Mouse (Mus musculus) stomach, embryonic 16.5 days (tissue): Measurements from ENCODE around the gene Amer1. TPM values are rescaled to one million over a fixed set of nuclear protein-coding genes. Genes with fewer than 3 reads are reported as not detected.

Experiments
- ATAC-seq: fragments of 200-750 bp; cut with Nextera tagmentation; 2 replicates; pipeline ENCODE4 v1.8.0; 2017; ENCODE audit warnings: moderate number of reproducible peaks, moderate TSS enrichment; ENCODE audit not compliant: insufficient read depth, low FRiP score
- H3K27ac ChIP-seq: fragments of 300-500 bp; sonication (generic); 2 replicates; pipeline ENCODE4 v1.5.1; 2014; ENCODE audit warnings: low read length
- H3K27me3 ChIP-seq: fragments of 300-500 bp; sonication (generic); 2 replicates; pipeline ENCODE4 v1.6.1; 2014; ENCODE audit warnings: low read length, control low read depth, mixed read lengths; ENCODE audit not compliant: control insufficient read depth, insufficient read depth
- H3K36me3 ChIP-seq: fragments of 300-500 bp; sonication (generic); 2 replicates; pipeline ENCODE4 v1.6.1; 2014; ENCODE audit warnings: low read length; ENCODE audit not compliant: control insufficient read depth, insufficient read depth
- H3K4me1 ChIP-seq: fragments of 300-500 bp; sonication (generic); 2 replicates; pipeline ENCODE4 v1.6.1; 2014; ENCODE audit warnings: low read length, control low read depth, mixed read lengths; ENCODE audit not compliant: control insufficient read depth, insufficient read depth
- H3K4me2 ChIP-seq: fragments of 300-500 bp; sonication (generic); 2 replicates; pipeline ENCODE4 v1.6.1; 2014; ENCODE audit warnings: low read depth, low read length, mixed read lengths
- H3K4me3 ChIP-seq: fragments of 300-500 bp; sonication (generic); replicated peaks from 2 replicates; pipeline ENCODE4 v1.5.1; 2014; ENCODE audit warnings: mild to moderate bottlenecking, low read length
- H3K9ac ChIP-seq: fragments of 300-500 bp; sonication (generic); 2 replicates; pipeline ENCODE4 v1.6.1; 2014; ENCODE audit warnings: low read length
- H3K9me3 ChIP-seq: fragments of 300-500 bp; sonication (generic); replicated peaks from 2 replicates; pipeline ENCODE4 v1.6.1; 2016; ENCODE audit warnings: low read length, control low read depth; ENCODE audit not compliant: control insufficient read depth
- WGBS: fragments of 180-500 bp; shearing (Covaris S2); extraction: QIAGEN DNeasy Blood & Tissue Kit; methylation state at CpG from one replicate; pipeline ENCODE4 v1.1.7; 2014; 5-methylcytosine and 5-hydroxymethylcytosine counted together
- polyA plus RNA-seq: library from polyadenylated mRNA; unstranded; fragments of >200 nt; fragmentation: Nextera tagmentation; extraction: Ambion mirVana; gene quantifications from 2 replicates; pipeline ENCODE4 v1.2.1, GENCODE M21; 2015

Gene Amer1
- polyA plus RNA-seq, 1 experiment from 2014 or later = 11.7 TPM

DNA sequence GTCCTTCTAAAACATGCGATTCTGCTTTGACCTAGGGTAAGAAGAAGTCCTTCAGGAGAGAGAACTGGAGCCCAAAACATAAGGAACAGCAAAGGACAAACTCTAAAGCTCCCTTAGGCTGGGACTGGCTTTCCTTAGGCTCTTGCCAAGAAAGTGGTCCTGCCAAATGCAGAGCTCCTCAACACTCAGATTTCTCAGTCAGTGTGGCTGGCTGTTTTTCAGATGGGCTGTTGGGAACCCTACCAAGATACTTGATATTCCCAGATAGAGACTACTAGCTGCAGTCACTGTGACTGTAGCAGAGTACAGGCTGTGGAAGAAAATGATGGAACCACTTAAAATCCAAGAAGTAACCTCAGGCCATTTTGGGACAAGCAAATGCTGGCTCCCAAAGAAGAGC lies 7.4 kb downstream of the Amer1 start:
- 85% methylated on average over 1 of the region's 1 CpGs for WGBS
- Histone ChIP-seq H3K4me3 (no peak overlapping the region), H3K36me3 (no peaks in the 10 kb centered on the region), H3K4me2 (no peak overlapping the region), H3K4me1 (0 out of 2 replicates have a peak, but pooled peaks cover 2% of the 10 kb centered on the region), H3K9ac (no peak overlapping the region), H3K9me3 (no peaks in the 10 kb centered on the region), H3K27ac (no peak overlapping the region), H3K27me3 (no peaks in the 10 kb centered on the region; the same call in 1 of the 2 replicates)
- ATAC-seq = no peak

DNA sequence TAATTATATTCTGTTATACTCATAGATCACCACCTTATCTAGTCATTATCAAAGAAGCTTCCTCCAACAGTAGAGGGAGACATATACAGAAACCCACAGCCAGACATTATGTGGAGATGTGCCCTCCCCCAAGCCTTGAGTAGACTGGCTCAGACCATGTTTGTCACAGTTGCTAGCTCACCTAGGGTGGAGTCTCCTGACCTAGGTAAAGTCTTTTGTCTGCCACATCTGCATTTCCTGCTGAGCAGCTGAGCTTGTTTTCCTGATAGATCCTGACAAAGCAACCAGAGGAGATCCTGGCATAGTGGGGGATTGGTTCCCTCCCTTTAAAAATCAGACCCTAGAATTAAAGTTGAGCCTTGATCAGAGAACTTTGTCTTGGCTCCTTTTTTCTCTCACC lies 71.6 kb downstream of the Amer1 start:
- no peak overlapping the region for H3K4me2 ChIP-seq
- H3K4me3 ChIP-seq = no peak overlapping the region
- no peak overlapping the region for H3K9ac ChIP-seq
- no peaks in the 10 kb centered on the region for H3K4me1 ChIP-seq
- H3K9me3 ChIP-seq = no peaks in the 10 kb centered on the region
- no peaks in the 10 kb centered on the region for H3K27me3 ChIP-seq
- H3K27ac ChIP-seq = no peak overlapping the region
- no peak for ATAC-seq
- no peaks in the 10 kb centered on the region for H3K36me3 ChIP-seq

Other genes starting within 250 kb of the Amer1 start
- gene Arhgef9, start 248.0 kb downstream of the Amer1 start, polyA plus RNA-seq = 14.1 and 14.2 TPM in 2 replicates
- gene Asb12, start 113.1 kb upstream of the Amer1 start, polyA plus RNA-seq = 0.97 TPM in 1 of 2 replicates, not detected in the other
- not detected in 2 replicates for gene Pfn5, start 113.2 kb upstream of the Amer1 start, polyA plus RNA-seq
- 12.8 and 13.3 TPM in 2 replicates for gene Zc4h2, start 213.6 kb upstream of the Amer1 start, polyA plus RNA-seq